Mouse (Mus musculus): ENCODE measurements around the gene Rtn4r. TPM values are rescaled to one million over a fixed set of nuclear protein-coding genes. Genes with fewer than 3 reads are reported as not detected.

Gene Rtn4r
- total and polyA plus RNA-seq, 3 experiments, result not detected

GRCm38 (mm10) chr16:18132026-18132425 lies 4.6 kb downstream of the Rtn4r start:
- no peak for DNase-seq (ENCODE audit: extremely low read depth)
- no peak overlapping the region for H3K9ac ChIP-seq (ENCODE audit: insufficient read depth, low read depth)
- H3K79me2 ChIP-seq (replicated peaks; ENCODE audit: control insufficient read depth, extremely low read depth, insufficient read depth, poor library complexity, severe bottlenecking), result no peaks in the 10 kb centered on the region
- no peak overlapping the region for H3K27ac ChIP-seq (ENCODE audit: insufficient read depth, low read depth)
- H3K4me3 ChIP-seq (replicated peaks in 1 of 3; ENCODE audit: low read depth in 2 of 3, low read length in 2 of 3, poor library complexity in 1 of 3), result no peak overlapping the region
- H3K27me3 ChIP-seq (replicated peaks), result peaks cover 98% of the 10 kb centered on the region
- in situ Hi-C loops (cut with MboI; ENCODE audit: low pct_ligation_motif_present, low pct_unique_long_range_greater_than_20kb, low sequenced_read_pairs) (no loop called here), dilution Hi-C loops (cut with MboI; ENCODE audit: extremely low pct_ligation_motif_present, extremely low pct_unique_long_range_greater_than_20kb, low sequenced_read_pairs) (no loop called here)
- peaks cover 4 to 7% of the 10 kb centered on the region in 2 experiments; a peak in 3 of 4 replicates for H3K4me1 ChIP-seq (ENCODE audit: control insufficient read depth in 1 of 2, insufficient read depth in 2 of 2)
- no peak for TF ChIP-seq SIN3A (IDR thresholded peaks at IDR 0.05; ENCODE audit: low read length)
- no peaks in the 10 kb centered on the region for H3K36me3 ChIP-seq (replicated peaks in 1 of 2; ENCODE audit: control insufficient read depth in 1 of 2, insufficient read depth in 1 of 2, low read length in 1 of 2)
- no peak overlapping the region for H3K4me2 ChIP-seq (ENCODE audit: insufficient read depth, low read depth, poor library complexity, severe bottlenecking)
- H3K9me3 ChIP-seq (replicated peaks; ENCODE audit: low read length), result no peaks in the 10 kb centered on the region

DNA sequence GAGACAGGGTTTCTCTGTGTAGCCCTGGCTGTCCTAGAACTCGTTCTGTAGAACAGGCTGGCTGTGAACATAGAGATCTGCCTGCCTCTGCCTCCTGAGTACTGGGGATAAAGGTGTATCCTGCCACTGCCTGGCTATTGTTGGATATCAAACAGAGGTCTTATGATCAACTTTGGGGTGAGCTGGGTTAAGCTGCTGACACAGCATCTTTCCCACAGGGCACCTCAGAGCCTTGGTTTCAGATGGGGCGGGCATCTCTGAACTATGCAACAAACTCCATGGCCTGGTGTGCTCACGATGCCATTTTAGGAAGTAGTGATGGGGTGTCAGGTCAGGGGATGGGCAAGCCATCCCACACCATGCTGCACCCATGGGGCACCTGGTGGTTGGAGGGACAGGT lies 5.1 kb downstream of the Rtn4r start:
- Histone ChIP-seq H3K79me2 (replicated peaks; ENCODE audit: control insufficient read depth, extremely low read depth, insufficient read depth, poor library complexity, severe bottlenecking) (no peaks in the 10 kb centered on the region), H3K9me3 (replicated peaks; ENCODE audit: low read length) (no peaks in the 10 kb centered on the region), H3K27ac (ENCODE audit: insufficient read depth, low read depth) (no peak overlapping the region), H3K36me3 (replicated peaks in 1 of 2; ENCODE audit: control insufficient read depth in 1 of 2, insufficient read depth in 1 of 2, low read length in 1 of 2) (no peaks in the 10 kb centered on the region), H3K27me3 (replicated peaks) (peaks cover 99% of the 10 kb centered on the region), H3K4me3 (replicated peaks in 1 of 3; ENCODE audit: low read depth in 2 of 3, low read length in 2 of 3, poor library complexity in 1 of 3) (no peak overlapping the region), H3K4me1 (ENCODE audit: control insufficient read depth in 1 of 2, insufficient read depth in 2 of 2) (peaks cover 4 to 7% of the 10 kb centered on the region in 2 experiments; a peak in 3 of 4 replicates), H3K4me2 (ENCODE audit: insufficient read depth, low read depth, poor library complexity, severe bottlenecking) (no peak overlapping the region), H3K9ac (ENCODE audit: insufficient read depth, low read depth) (no peak overlapping the region)
- TF ChIP-seq EP300 (IDR thresholded peaks at IDR 0.05; ENCODE audit: low read length) (no peak), MAFK (IDR thresholded peaks at IDR 0.05; ENCODE audit: insufficient replicate concordance, low read length) (peak; percentile 58; the same call in 1 of the 2 replicates)
- dilution Hi-C loops (cut with MboI; ENCODE audit: extremely low pct_ligation_motif_present, extremely low pct_unique_long_range_greater_than_20kb, low sequenced_read_pairs), result no loop called here
- DNase-seq (ENCODE audit: extremely low read depth), result no peak
- in situ Hi-C loops (cut with MboI; ENCODE audit: low pct_ligation_motif_present, low pct_unique_long_range_greater_than_20kb, low sequenced_read_pairs), result no loop called here

GRCm38 (mm10) chr16:18133133-18133920 lies 5.9 kb downstream of the Rtn4r start:
- no peaks in the 10 kb centered on the region for H3K79me2 ChIP-seq (replicated peaks; ENCODE audit: control insufficient read depth, extremely low read depth, insufficient read depth, poor library complexity, severe bottlenecking)
- peaks cover 3 to 4% of the 10 kb centered on the region in 2 experiments; a peak in 3 of 4 replicates for H3K4me1 ChIP-seq (ENCODE audit: control insufficient read depth in 1 of 2, insufficient read depth in 2 of 2)
- no peak for TF ChIP-seq SMC3 (IDR thresholded peaks at IDR 0.05; ENCODE audit: low read depth, low read length)
- TF ChIP-seq ELF1 (IDR thresholded peaks at IDR 0.05; ENCODE audit: low read depth, low read length), result no peak
- no peak for TF ChIP-seq USF1 (IDR thresholded peaks at IDR 0.05; ENCODE audit: low read depth, low read length)
- TF ChIP-seq HCFC1 (IDR thresholded peaks at IDR 0.05; ENCODE audit: low read depth, low read length), result no peak
- TF ChIP-seq RCOR1 (conservative IDR thresholded peaks at IDR 0.05; ENCODE audit: low read depth, low read length), result no peak
- no peak for TF ChIP-seq SIN3A (IDR thresholded peaks at IDR 0.05; ENCODE audit: low read length)
- TF ChIP-seq PAX5 (IDR thresholded peaks at IDR 0.05; ENCODE audit: low read length), result no peak
- TF ChIP-seq CTCF (conservative IDR thresholded peaks at IDR 0.05 in 1 of 2, IDR thresholded peaks at IDR 0.05 in 1 of 2; ENCODE audit: low read depth in 2 of 2, low read length in 2 of 2), result no peak
- TF ChIP-seq MAFK (IDR thresholded peaks at IDR 0.05; ENCODE audit: insufficient replicate concordance, low read length), result no peak
- TF ChIP-seq ZNF384 (IDR thresholded peaks at IDR 0.05; ENCODE audit: low read depth, low read length), result no peak
- no peak for TF ChIP-seq MXI1 (IDR thresholded peaks at IDR 0.05; ENCODE audit: low read depth, low read length)
- no peak for TF ChIP-seq E2F4 (IDR thresholded peaks at IDR 0.05; ENCODE audit: insufficient replicate concordance, low read depth, low read length)
- no peak for TF ChIP-seq JUN (IDR thresholded peaks at IDR 0.05; ENCODE audit: insufficient read depth, low read depth, low read length)
- no peak for TF ChIP-seq ETS1 (conservative IDR thresholded peaks at IDR 0.05; ENCODE audit: low read depth, low read length)
- dilution Hi-C loops (cut with MboI; ENCODE audit: extremely low pct_ligation_motif_present, extremely low pct_unique_long_range_greater_than_20kb, low sequenced_read_pairs) (no loop called here), in situ Hi-C loops (cut with MboI; ENCODE audit: low pct_ligation_motif_present, low pct_unique_long_range_greater_than_20kb, low sequenced_read_pairs) (no loop called here)
- H3K4me2 ChIP-seq (ENCODE audit: insufficient read depth, low read depth, poor library complexity, severe bottlenecking), result no peak overlapping the region
- no peaks in the 10 kb centered on the region for H3K36me3 ChIP-seq (replicated peaks in 1 of 2; ENCODE audit: control insufficient read depth in 1 of 2, insufficient read depth in 1 of 2, low read length in 1 of 2)
- no peak overlapping the region for H3K9ac ChIP-seq (ENCODE audit: insufficient read depth, low read depth)
- H3K27me3 ChIP-seq (replicated peaks), result peaks cover 99% of the 10 kb centered on the region
- H3K27ac ChIP-seq (ENCODE audit: insufficient read depth, low read depth), result no peak overlapping the region
- no peaks in the 10 kb centered on the region for H3K9me3 ChIP-seq (replicated peaks; ENCODE audit: low read length)
- DNase-seq (ENCODE audit: extremely low read depth), result no peak
- H3K4me3 ChIP-seq (replicated peaks in 1 of 3; ENCODE audit: low read depth in 2 of 3, low read length in 2 of 3, poor library complexity in 1 of 3), result no peak overlapping the region
